Mouse (Mus musculus) midbrain, embryonic 15.5 days (tissue): ENCODE measurements around the gene Hccs. TPM values are rescaled to one million over a fixed set of nuclear protein-coding genes. Genes with fewer than 3 reads are reported as not detected.

Source experiments
- ATAC-seq: fragments of 200-750 bp; cut with Nextera tagmentation; replicated peaks from 2 replicates; pipeline ENCODE4 v1.8.0; 2017; ENCODE audit warnings: moderate TSS enrichment
- H3K27ac ChIP-seq: fragments of 300-500 bp; sonication (generic); 2 replicates; pipeline ENCODE4 v1.5.1; 2015; ENCODE audit warnings: mild to moderate bottlenecking, inconsistent platforms
- H3K27me3 ChIP-seq: fragments of 300-500 bp; sonication (generic); replicated peaks from 2 replicates; pipeline ENCODE4 v1.6.1; 2015; ENCODE audit warnings: inconsistent platforms
- H3K36me3 ChIP-seq: fragments of 300-500 bp; sonication (generic); replicated peaks from 2 replicates; pipeline ENCODE4 v1.6.1; 2015; ENCODE audit warnings: inconsistent platforms
- H3K4me1 ChIP-seq: fragments of 300-500 bp; sonication (generic); 2 replicates; pipeline ENCODE4 v1.6.1; 2015; ENCODE audit warnings: inconsistent platforms
- H3K4me2 ChIP-seq: fragments of 300-500 bp; sonication (generic); 2 replicates; pipeline ENCODE4 v1.6.1; 2015; ENCODE audit warnings: inconsistent platforms, mild to moderate bottlenecking, moderate library complexity
- H3K4me3 ChIP-seq: fragments of 300-500 bp; sonication (generic); 2 replicates; pipeline ENCODE4 v1.5.1; 2015; ENCODE audit warnings: mild to moderate bottlenecking, inconsistent platforms
- H3K9ac ChIP-seq: fragments of 300-500 bp; sonication (generic); 2 replicates; pipeline ENCODE4 v1.6.1; 2015; ENCODE audit warnings: mild to moderate bottlenecking, inconsistent platforms
- H3K9me3 ChIP-seq: fragments of 300-500 bp; sonication (generic); 2 replicates; pipeline ENCODE4 v1.6.1; 2016; ENCODE audit warnings: inconsistent platforms
- WGBS: fragments of 180-500 bp; shearing (Covaris S2); methylation state at CpG from one replicate; pipeline ENCODE4 v1.1.7; 2015; ENCODE audit warnings: mixed read lengths; 5-methylcytosine and 5-hydroxymethylcytosine counted together
- polyA plus RNA-seq: library from polyadenylated mRNA; unstranded; fragments of >200 nt; fragmentation: Nextera tagmentation; extraction: Ambion mirVana; gene quantifications from 2 replicates; pipeline ENCODE4 v1.2.1, GENCODE M21; 2015

The Hccs gene
- polyA plus RNA-seq, 1 experiment from 2014 or later: 34.5 TPM

GRCm38 (mm10) chrX:169299579-169299978, 20.6 kb downstream of the Hccs start:
- no peaks in the 10 kb centered on the region; the same call in 1 of the 2 replicates for H3K27me3 ChIP-seq
- no peak overlapping the region for H3K4me3 ChIP-seq
- ATAC-seq: peak; percentile 87
- H3K9ac ChIP-seq: no peak overlapping the region
- no peak overlapping the region for H3K27ac ChIP-seq
- H3K4me1 ChIP-seq: no peaks in the 10 kb centered on the region
- WGBS: 76% methylated on average over 4 of the region's 4 CpGs
- H3K4me2 ChIP-seq: no peak overlapping the region
- no peaks in the 10 kb centered on the region for H3K9me3 ChIP-seq
- no peaks in the 10 kb centered on the region for H3K36me3 ChIP-seq

GRCm38 (mm10) chrX:169263433-169264172, 56.6 kb downstream of the Hccs start:
- Histone ChIP-seq H3K9ac (no peak overlapping the region), H3K4me3 (no peak overlapping the region), H3K27ac (no peak overlapping the region), H3K4me1 (no peaks in the 10 kb centered on the region), H3K36me3 (no peaks in the 10 kb centered on the region), H3K4me2 (no peak overlapping the region), H3K9me3 (no peaks in the 10 kb centered on the region), H3K27me3 (no peaks in the 10 kb centered on the region; the same call in 1 of the 2 replicates)
- 75% methylated on average over 8 of the region's 8 CpGs for WGBS
- no peak for ATAC-seq

GRCm38 (mm10) chrX:169262212-169262611, 58.0 kb downstream of the Hccs start:
- no peaks in the 10 kb centered on the region for H3K9me3 ChIP-seq
- 81% methylated on average over 2 of the region's 2 CpGs for WGBS

GRCm38 (mm10) chrX:169261034-169261433, 59.1 kb downstream of the Hccs start:
- Histone ChIP-seq H3K4me2 (no peak overlapping the region), H3K27ac (no peak overlapping the region), H3K4me3 (no peak overlapping the region), H3K36me3 (no peaks in the 10 kb centered on the region), H3K27me3 (no peaks in the 10 kb centered on the region; the same call in 1 of the 2 replicates), H3K9ac (no peak overlapping the region), H3K4me1 (no peaks in the 10 kb centered on the region), H3K9me3 (no peaks in the 10 kb centered on the region)
- 77% methylated on average over 3 of the region's 3 CpGs for WGBS
- no peak for ATAC-seq

More at GRCm38 (mm10) chrX:169262212-169262611, 58.0 kb downstream of the Hccs start:
- ATAC-seq: no peak
- H3K27me3 ChIP-seq: no peaks in the 10 kb centered on the region; the same call in 1 of the 2 replicates
- no peak overlapping the region for H3K9ac ChIP-seq
- H3K4me1 ChIP-seq: no peaks in the 10 kb centered on the region
- H3K4me2 ChIP-seq: no peak overlapping the region
- no peak overlapping the region for H3K27ac ChIP-seq
- no peaks in the 10 kb centered on the region for H3K36me3 ChIP-seq
- no peak overlapping the region for H3K4me3 ChIP-seq

GRCm38 (mm10) chrX:169256741-169257140, 63.4 kb downstream of the Hccs start:
- H3K9ac ChIP-seq: no peak overlapping the region
- ATAC-seq: no peak
- no peaks in the 10 kb centered on the region; the same call in 1 of the 2 replicates for H3K27me3 ChIP-seq
- no peak overlapping the region for H3K4me3 ChIP-seq
- no peak overlapping the region for H3K27ac ChIP-seq
- no peaks in the 10 kb centered on the region for H3K4me1 ChIP-seq
- H3K36me3 ChIP-seq: no peaks in the 10 kb centered on the region
- no peaks in the 10 kb centered on the region for H3K9me3 ChIP-seq
- H3K4me2 ChIP-seq: no peak overlapping the region

GRCm38 (mm10) chrX:169255915-169256314, 64.3 kb downstream of the Hccs start:
- H3K9me3 ChIP-seq: no peaks in the 10 kb centered on the region
- no peaks in the 10 kb centered on the region for H3K4me1 ChIP-seq
- no peak for ATAC-seq
- H3K4me3 ChIP-seq: no peak overlapping the region
- no peak overlapping the region for H3K27ac ChIP-seq
- no peak overlapping the region for H3K9ac ChIP-seq
- no peaks in the 10 kb centered on the region for H3K27me3 ChIP-seq
- H3K4me2 ChIP-seq: no peak overlapping the region
- no peaks in the 10 kb centered on the region for H3K36me3 ChIP-seq
- 80% methylated on average over 1 of the region's 1 CpGs for WGBS

- no peak for ATAC-seq
- no peak overlapping the region for H3K27ac ChIP-seq
- no peaks in the 10 kb centered on the region for H3K9me3 ChIP-seq
- H3K27me3 ChIP-seq: no peaks in the 10 kb centered on the region
- no peak overlapping the region for H3K9ac ChIP-seq
- WGBS: 76% methylated on average over 3 of the region's 3 CpGs
- H3K4me1 ChIP-seq: no peaks in the 10 kb centered on the region
- no peaks in the 10 kb centered on the region for H3K36me3 ChIP-seq
- no peak overlapping the region for H3K4me3 ChIP-seq
- H3K4me2 ChIP-seq: no peak overlapping the region
Measured at GRCm38 (mm10) chrX:169222357-169223062, 97.7 kb downstream of the Hccs start.

GRCm38 (mm10) chrX:169220064-169220463, 100.1 kb downstream of the Hccs start:
- Histone ChIP-seq H3K36me3 (no peaks in the 10 kb centered on the region), H3K27me3 (no peaks in the 10 kb centered on the region), H3K9ac (no peak overlapping the region), H3K4me2 (no peak overlapping the region), H3K9me3 (no peaks in the 10 kb centered on the region), H3K27ac (no peak overlapping the region), H3K4me1 (no peaks in the 10 kb centered on the region), H3K4me3 (no peak overlapping the region)
- ATAC-seq: no peak
- WGBS: 85% methylated on average over 8 of the region's 8 CpGs

GRCm38 (mm10) chrX:169210019-169210418, 110.2 kb downstream of the Hccs start:
- Histone ChIP-seq H3K9ac (no peak overlapping the region), H3K9me3 (no peaks in the 10 kb centered on the region), H3K27ac (no peak overlapping the region), H3K4me1 (no peaks in the 10 kb centered on the region), H3K4me2 (no peak overlapping the region), H3K36me3 (no peaks in the 10 kb centered on the region), H3K4me3 (no peak overlapping the region), H3K27me3 (peaks cover 6% of the 10 kb centered on the region; the same call in 1 of the 2 replicates)
- no peak for ATAC-seq
- 71% methylated on average over 3 of the region's 3 CpGs for WGBS

Other genes starting within 250 kb of the Hccs start
- gene Amelx, start 133.2 kb downstream of the Hccs start, polyA plus RNA-seq: not detected in 2 replicates